Mouse (Mus musculus) left cerebral cortex, postnatal 14 days (tissue): Measurements from ENCODE around the gene Efcab3. TPM values are rescaled to one million over a fixed set of nuclear protein-coding genes. Genes with fewer than 3 reads are reported as not detected.
"Not testable (repeated sequence)": the region's sequence is repeated elsewhere in the genome, so short reads cannot be mapped to it uniquely, and the experiment has no call there.

ENCODE experiments used
- DNase-seq, 2 experiments: peaks; one replicate each; pipeline ENCODE4 v3.0.0; 2021 to 2022; ENCODE audit warnings: low spot score in 2 of 2, mixed read lengths in 1 of 2
- intact Hi-C: fragments of 180-260 bp; cut with DNase I; formaldehyde crosslinking; loops from one replicate; pipeline ENCODE4 v1.15.1; 2025
- long read RNA-seq, 2 experiments: library from polyadenylated mRNA; stranded (forward); transcript quantifications; one replicate each; pipeline ENCODE4 v2.0.0; 2021
- total RNA-seq, 2 experiments: library from RNA; stranded (reverse); gene quantifications; 2 replicates each; pipeline ENCODE4 v1.2.3; 2021

Efcab3 gene
- under 1 TPM; 0.95 to 0.97 TPM for total RNA-seq
- long read RNA-seq, experiment 1 = 0 reads
- long read RNA-seq, experiment 2 = 0 reads

GRCm38 (mm10) chr11:105063292-105063691 is at the start of gene Efcab3:
Gene Efcab3 (plus strand): TSS chr11:105063592.
- intact Hi-C loops = no loop called here

GRCm38 (mm10) chr11:105021071-105021470 is 42.3 kb upstream of the Efcab3 start:
- no peak for DNase-seq
- intact Hi-C loops = no loop called here

More at GRCm38 (mm10) chr11:105063292-105063691, at the start of gene Efcab3:
- DNase-seq = no peak

GRCm38 (mm10) chr11:105028744-105029348 is 34.5 kb upstream of the Efcab3 start:
- intact Hi-C loops = no loop called here
- DNase-seq = no peak

GRCm38 (mm10) chr11:105029525-105029924 is 33.9 kb upstream of the Efcab3 start:
- DNase-seq = no peak
- intact Hi-C loops = no loop called here

GRCm38 (mm10) chr11:105030229-105030628 is 33.2 kb upstream of the Efcab3 start:
- intact Hi-C loops = no loop called here
- DNase-seq = no peak

GRCm38 (mm10) chr11:105031103-105031502 is 32.3 kb upstream of the Efcab3 start:
- intact Hi-C loops = no loop called here
- DNase-seq = no peak

- intact Hi-C loops = no loop called here
- no peak for DNase-seq
Observed at GRCm38 (mm10) chr11:105035081-105035480, 28.3 kb upstream of the Efcab3 start.

- intact Hi-C loops, DNase-seq: not testable (repeated sequence)
Observed at GRCm38 (mm10) chr11:105112448-105112847, 49.1 kb downstream of the Efcab3 start.

- no peak for DNase-seq
- intact Hi-C loops = no loop called here
Observed at GRCm38 (mm10) chr11:105117814-105118213, 54.4 kb downstream of the Efcab3 start.

- intact Hi-C loops = loop anchor here (5.0 kb wide), 2 partner anchors 353 to 528 kb away; no protein-coding TSS in a partner anchor
- DNase-seq = no peak
Observed at GRCm38 (mm10) chr11:105120551-105121061, 57.2 kb downstream of the Efcab3 start.

- intact Hi-C loops = loop anchor here (5.0 kb wide), 2 partner anchors 354 to 529 kb away; no protein-coding TSS in a partner anchor
- not testable (repeated sequence) for DNase-seq
Observed at GRCm38 (mm10) chr11:105121792-105122191, 58.4 kb downstream of the Efcab3 start.

- intact Hi-C loops = loop anchor here (5.0 kb wide), 2 partner anchors 357 to 532 kb away; no protein-coding TSS in a partner anchor
- peak; percentile 16 to 25 for DNase-seq
Observed at GRCm38 (mm10) chr11:105123986-105124385, 60.6 kb downstream of the Efcab3 start.

GRCm38 (mm10) chr11:105125735-105126519 is 62.5 kb downstream of the Efcab3 start, which contains the start of gene Mettl2:
Gene Mettl2 (plus strand): TSS chr11:105126425.
- intact Hi-C loops = no loop called here
- peak; percentile 82 to 84 for DNase-seq

- intact Hi-C loops = no loop called here
Observed at GRCm38 (mm10) chr11:105126520-105127029, 63.2 kb downstream of the Efcab3 start.

GRCm38 (mm10) chr11:105135692-105136091 is 72.3 kb downstream of the Efcab3 start:
- intact Hi-C loops = no loop called here
- DNase-seq = no peak

More at GRCm38 (mm10) chr11:105126520-105127029, 63.2 kb downstream of the Efcab3 start:
- DNase-seq = no peak

GRCm38 (mm10) chr11:105137255-105137654 is 73.9 kb downstream of the Efcab3 start:
- intact Hi-C loops, DNase-seq: not testable (repeated sequence)

- DNase-seq, intact Hi-C loops: not testable (repeated sequence)
Observed at GRCm38 (mm10) chr11:105140512-105140911, 77.1 kb downstream of the Efcab3 start.

- no peak for DNase-seq
- intact Hi-C loops = no loop called here
Observed at GRCm38 (mm10) chr11:105141115-105141514, 77.7 kb downstream of the Efcab3 start.

GRCm38 (mm10) chr11:105143564-105143963 is 80.2 kb downstream of the Efcab3 start:
- intact Hi-C loops = no loop called here
- no peak for DNase-seq

- intact Hi-C loops = no loop called here
- no peak for DNase-seq
Observed at GRCm38 (mm10) chr11:105144084-105144483, 80.7 kb downstream of the Efcab3 start.
